Mouse (Mus musculus) kidney, postnatal 0 days (tissue): Measurements from ENCODE around the gene Ak1. TPM values are rescaled to one million over a fixed set of nuclear protein-coding genes. Genes with fewer than 3 reads are reported as not detected.

Experiments
- ATAC-seq: fragments of 200-750 bp; cut with Nextera tagmentation; replicated peaks from 2 replicates; pipeline ENCODE4 v1.8.0; 2017; ENCODE audit warnings: low read depth, moderate number of reproducible peaks, moderate TSS enrichment, moderate library complexity; ENCODE audit not compliant: low FRiP score
- DNase-seq: peaks from one replicate; pipeline ENCODE4 v3.0.0-alpha.2; 2016; ENCODE audit warnings: low spot score
- H3K27ac ChIP-seq: fragments of 300-500 bp; sonication (generic); 2 replicates; pipeline ENCODE4 v1.5.1; 2014; ENCODE audit warnings: mild to moderate bottlenecking
- H3K27me3 ChIP-seq: fragments of 300-500 bp; sonication (generic); 2 replicates; pipeline ENCODE4 v1.6.1; 2014; ENCODE audit warnings: low read length, mixed read lengths; ENCODE audit not compliant: insufficient read depth
- H3K36me3 ChIP-seq: fragments of 300-500 bp; sonication (generic); 2 replicates; pipeline ENCODE4 v1.6.1; 2014; ENCODE audit warnings: low read length, mixed read lengths; ENCODE audit not compliant: insufficient read depth
- H3K4me1 ChIP-seq: fragments of 300-500 bp; sonication (generic); replicated peaks from 2 replicates; pipeline ENCODE4 v1.6.1; 2014; ENCODE audit warnings: antibody characterized with exemption, low read length, mixed read lengths; ENCODE audit not compliant: insufficient read depth
- H3K4me2 ChIP-seq: fragments of 300-500 bp; sonication (generic); 2 replicates; pipeline ENCODE4 v1.6.1; 2014; ENCODE audit warnings: mild to moderate bottlenecking, low read length, moderate library complexity, mixed read lengths
- H3K4me3 ChIP-seq: fragments of 300-500 bp; sonication (generic); replicated peaks from 2 replicates; pipeline ENCODE4 v1.5.1; 2014; ENCODE audit warnings: low read depth, low read length
- H3K9ac ChIP-seq: fragments of 300-500 bp; sonication (generic); 2 replicates; pipeline ENCODE4 v1.6.1; 2014; ENCODE audit warnings: low read depth, low read length
- H3K9me3 ChIP-seq: fragments of 300-500 bp; sonication (generic); replicated peaks from 2 replicates; pipeline ENCODE4 v1.6.1; 2016; ENCODE audit warnings: low read length, inconsistent platforms, mixed read lengths
- CTCF ChIP-seq: IDR thresholded peaks from 2 replicates; pipeline ENCODE4 v1.5.1; 2016; ENCODE audit warnings: antibody characterized with exemption, low read depth, mild to moderate bottlenecking, moderate library complexity
- whole genome bisulfite sequencing: fragments of 180-500 bp; shearing (Covaris S2); extraction: QIAGEN DNeasy Blood & Tissue Kit; methylation state at CpG from one replicate; pipeline ENCODE4 v1.1.7; 2014; 5-methylcytosine and 5-hydroxymethylcytosine counted together
- microRNA counts: library from miRNA; unstranded; fragments of <30 nt; microRNA quantifications from one replicate; lab custom pipeline; 2015
- microRNA-seq: library from miRNA; unstranded; fragments of <30 nt; microRNA quantifications from one replicate; pipeline ENCODE4, GENCODE M21; 2016
- polyA plus RNA-seq: library from polyadenylated mRNA; unstranded; fragments of >200 nt; fragmentation: Nextera tagmentation; extraction: Ambion mirVana; gene quantifications from 2 replicates; pipeline ENCODE4 v1.2.1, GENCODE M21; 2015

Ak1 gene
- polyA plus RNA-seq, 1 experiment from 2014 or later, result 38.7 TPM

GRCm38 (mm10) chr2:32682721-32683417 is 61.3 kb downstream of the Ak1 start:
- TF ChIP-seq CTCF, result no peak
- Histone ChIP-seq H3K9ac (no peak overlapping the region), H3K4me2 (no peak overlapping the region), H3K4me3 (no peak overlapping the region), H3K9me3 (no peaks in the 10 kb centered on the region), H3K27ac (no peak overlapping the region), H3K27me3 (no peaks in the 10 kb centered on the region), H3K4me1 (no peaks in the 10 kb centered on the region), H3K36me3 (peaks cover 60% of the 10 kb centered on the region)
- ATAC-seq, result no peak
- WGBS, result 76% methylated on average over 14 of the region's 14 CpGs
- DNase-seq, result no peak

GRCm38 (mm10) chr2:32683701-32684100 is 62.1 kb downstream of the Ak1 start:
- H3K9me3 ChIP-seq, result no peaks in the 10 kb centered on the region
- H3K4me1 ChIP-seq, result no peaks in the 10 kb centered on the region
- 84% methylated on average over 10 of the region's 10 CpGs for WGBS
- no peak for TF ChIP-seq CTCF
- H3K9ac ChIP-seq, result no peak overlapping the region
- no peak overlapping the region for H3K4me3 ChIP-seq
- no peak overlapping the region for H3K4me2 ChIP-seq
- no peaks in the 10 kb centered on the region for H3K27me3 ChIP-seq
- no peak overlapping the region for H3K27ac ChIP-seq
- DNase-seq, result no peak
- peaks cover 58% of the 10 kb centered on the region for H3K36me3 ChIP-seq
- no peak for ATAC-seq

MicroRNAs encoded within 50 kb of the gene (microRNA counts, 519-probe panel; counts per million panel counts)
- microRNA mmu-miR-1954 (lab: Ali Mortazavi, UCI), result 330 counts per million, percentile 68 among the panel's probes with 10 or more counts

Small RNAs within 50 kb of the gene (microRNA-seq; reads per million reads assigned to microRNA genes)
- gene Gm47291 (not detected), gene Mir1954 (not detected)

Other genes with a start within 250 kb of the Ak1 start
- 87.0 and 96.8 TPM in 2 replicates for gene 1110008P14Rik, start 239.8 kb upstream of the Ak1 start, polyA plus RNA-seq
- 43.5 and 50.3 TPM in 2 replicates for gene Lcn2, start 233.5 kb upstream of the Ak1 start, polyA plus RNA-seq
- 44.1 and 44.8 TPM in 2 replicates for gene Ptges2, start 225.9 kb upstream of the Ak1 start, polyA plus RNA-seq
- gene Naif1, start 171.3 kb upstream of the Ak1 start, polyA plus RNA-seq, result 4.7 TPM in 2 replicates
- gene Slc25a25, start 170.3 kb upstream of the Ak1 start, polyA plus RNA-seq, result 15.0 and 16.9 TPM in 2 replicates
- gene Fam102a, start 86.4 kb upstream of the Ak1 start, polyA plus RNA-seq, result 13.9 and 16.9 TPM in 2 replicates
- 105 and 110 TPM in 2 replicates for gene Dpm2, start 50.9 kb upstream of the Ak1 start, polyA plus RNA-seq
- gene Pip5kl1, start 47.0 kb upstream of the Ak1 start, polyA plus RNA-seq, result 0.42 and 0.61 TPM in 2 replicates
- 0.08 TPM in 1 of 2 replicates, not detected in the other for gene 9430097D07Rik, start 46.1 kb upstream of the Ak1 start, polyA plus RNA-seq
- 15.8 and 18.1 TPM in 2 replicates for gene St6galnac4, start 34.7 kb upstream of the Ak1 start, polyA plus RNA-seq
- 13.7 and 15.3 TPM in 2 replicates for gene St6galnac6, start 22.0 kb upstream of the Ak1 start, polyA plus RNA-seq
- gene Eng, start 24.8 kb downstream of the Ak1 start, polyA plus RNA-seq, result 71.6 and 76.3 TPM in 2 replicates
- gene Fpgs, start 82.4 kb downstream of the Ak1 start, polyA plus RNA-seq, result 36.1 and 36.2 TPM in 2 replicates
- 87.4 and 90.6 TPM in 2 replicates for gene Cdk9, start 91.3 kb downstream of the Ak1 start, polyA plus RNA-seq
- gene Sh2d3c, start 99.3 kb downstream of the Ak1 start, polyA plus RNA-seq, result 31.1 and 31.3 TPM in 2 replicates
- 0.11 TPM in 1 of 2 replicates, not detected in the other for gene 6330409D20Rik, start 119.3 kb downstream of the Ak1 start, polyA plus RNA-seq
- 74.9 and 79.4 TPM in 2 replicates for gene Tor2a, start 135.5 kb downstream of the Ak1 start, polyA plus RNA-seq
- gene Ttc16, start 153.9 kb downstream of the Ak1 start, polyA plus RNA-seq, result 0.13 and 0.18 TPM in 2 replicates
- gene Ptrh1, start 154.0 kb downstream of the Ak1 start, polyA plus RNA-seq, result 7.0 and 7.8 TPM in 2 replicates
- 0.45 and 0.48 TPM in 2 replicates for gene Cfap157, start 162.7 kb downstream of the Ak1 start, polyA plus RNA-seq
- gene Stxbp1, start 225.5 kb downstream of the Ak1 start, polyA plus RNA-seq, result 14.3 and 14.6 TPM in 2 replicates